Mouse (Mus musculus) midbrain, embryonic 13.5 days (tissue): Measurements from ENCODE around the gene Dyrk1b. TPM values are rescaled to one million over a fixed set of nuclear protein-coding genes. Genes with fewer than 3 reads are reported as not detected.
"Not testable (repeated sequence)": the region's sequence is repeated elsewhere in the genome, so short reads cannot be mapped to it uniquely, and the experiment has no call there.

ENCODE experiments used
- ATAC-seq: fragments of 200-750 bp; cut with Nextera tagmentation; 2 replicates; pipeline ENCODE4 v1.8.0; 2017; ENCODE audit warnings: mild to moderate bottlenecking, moderate TSS enrichment, moderate library complexity
- H3K27ac ChIP-seq: fragments of 300-500 bp; sonication (generic); 2 replicates; pipeline ENCODE4 v1.5.1; 2015; ENCODE audit warnings: inconsistent platforms, mild to moderate bottlenecking, moderate library complexity
- H3K27me3 ChIP-seq: fragments of 300-500 bp; sonication (generic); 2 replicates; pipeline ENCODE4 v1.6.1; 2015; ENCODE audit warnings: mild to moderate bottlenecking, inconsistent platforms
- H3K36me3 ChIP-seq: fragments of 300-500 bp; sonication (generic); 2 replicates; pipeline ENCODE4 v1.6.1; 2015; ENCODE audit warnings: mild to moderate bottlenecking, inconsistent platforms
- H3K4me1 ChIP-seq: fragments of 300-500 bp; sonication (generic); replicated peaks from 2 replicates; pipeline ENCODE4 v1.6.1; 2015; ENCODE audit warnings: inconsistent platforms
- H3K4me2 ChIP-seq: fragments of 300-500 bp; sonication (generic); replicated peaks from 2 replicates; pipeline ENCODE4 v1.6.1; 2015; ENCODE audit warnings: moderate library complexity, mild to moderate bottlenecking, inconsistent platforms
- H3K4me3 ChIP-seq: fragments of 300-500 bp; sonication (generic); replicated peaks from 2 replicates; pipeline ENCODE4 v1.5.1; 2015; ENCODE audit warnings: mild to moderate bottlenecking, inconsistent platforms
- H3K9ac ChIP-seq: fragments of 300-500 bp; sonication (generic); replicated peaks from 2 replicates; pipeline ENCODE4 v1.6.1; 2015; ENCODE audit warnings: mild to moderate bottlenecking, inconsistent platforms
- H3K9me3 ChIP-seq: fragments of 300-500 bp; sonication (generic); 2 replicates; pipeline ENCODE4 v1.6.1; 2016; ENCODE audit warnings: mild to moderate bottlenecking, inconsistent platforms
- WGBS: fragments of 180-500 bp; shearing (Covaris S2); methylation state at CpG from one replicate; pipeline ENCODE4 v1.1.7; 2015; 5-methylcytosine and 5-hydroxymethylcytosine counted together
- polyA plus RNA-seq: library from polyadenylated mRNA; unstranded; fragments of >200 nt; fragmentation: Nextera tagmentation; extraction: Ambion mirVana; gene quantifications from 2 replicates; pipeline ENCODE4 v1.2.1, GENCODE M21; 2015

The Dyrk1b gene
- polyA plus RNA-seq, result 18.5 and 20.8 TPM in 2 replicates

DNA sequence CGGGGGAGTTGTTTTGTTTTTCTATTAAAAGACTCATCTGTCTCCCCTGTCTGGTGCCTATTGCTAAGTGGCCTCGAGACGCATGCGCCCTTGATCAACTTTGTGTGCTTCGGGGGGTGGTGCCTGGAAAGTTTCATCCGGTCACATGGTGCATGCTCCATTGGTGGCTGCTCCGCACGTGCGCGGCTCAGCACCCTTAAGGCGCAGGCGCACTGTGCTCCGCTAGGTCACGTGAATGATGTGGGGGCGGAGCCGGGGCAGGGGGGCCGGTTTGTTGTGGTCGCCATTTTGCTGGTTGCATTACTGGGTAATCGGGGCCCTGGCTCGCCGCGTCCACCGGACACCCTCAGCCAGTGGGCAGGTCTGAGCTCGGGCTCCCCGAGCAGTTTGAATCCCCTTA is at the start of gene Dyrk1b:
Gene Dyrk1b, plus strand, starts transcription at position 242 of the 400 bp plus-strand sequence.
- H3K27me3 ChIP-seq, result no peaks in the 10 kb centered on the region
- peak; percentile 86 for ATAC-seq
- no peaks in the 10 kb centered on the region for H3K9me3 ChIP-seq
- 0% methylated on average over 25 of the region's 25 CpGs for WGBS
- H3K36me3 ChIP-seq, result peaks cover 70% of the 10 kb centered on the region
- peaks cover 14% of the 10 kb centered on the region for H3K4me1 ChIP-seq
- peak within 1 kb of the TSS; percentile 97 for H3K27ac ChIP-seq
- H3K9ac ChIP-seq, result peak within 1 kb of the TSS; percentile 96
- H3K4me3 ChIP-seq, result peak within 1 kb of the TSS; percentile 95
- H3K4me2 ChIP-seq, result peak within 1 kb of the TSS; percentile 86

DNA sequence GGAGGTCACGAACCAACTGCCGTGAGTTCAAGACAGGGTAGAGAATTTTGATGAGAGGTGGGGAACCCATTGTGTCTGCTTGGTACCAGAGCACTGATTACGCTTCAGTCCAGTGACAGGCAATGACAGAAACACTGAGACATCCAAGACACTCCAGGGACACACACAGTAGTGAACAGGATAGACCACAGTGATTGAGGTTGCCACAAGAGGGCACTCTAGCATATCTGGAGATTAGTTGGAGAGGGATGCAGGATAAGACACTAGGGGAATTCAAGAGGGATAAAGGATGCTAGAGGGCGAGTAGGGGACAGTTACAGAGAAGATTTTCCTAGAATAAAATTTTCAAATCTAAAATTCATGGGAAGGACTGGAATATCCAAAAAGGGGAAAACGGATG is 41.7 kb upstream of the Dyrk1b start:
- Histone ChIP-seq H3K27me3 (no peaks in the 10 kb centered on the region), H3K4me1 (no peaks in the 10 kb centered on the region), H3K9ac (no peak overlapping the region), H3K36me3 (no peaks in the 10 kb centered on the region), H3K4me2 (no peak overlapping the region), H3K9me3 (no peaks in the 10 kb centered on the region), H3K27ac (no peak overlapping the region), H3K4me3 (no peak overlapping the region)
- WGBS, result 59% methylated on average over 5 of the region's 5 CpGs
- ATAC-seq, result no peak

DNA sequence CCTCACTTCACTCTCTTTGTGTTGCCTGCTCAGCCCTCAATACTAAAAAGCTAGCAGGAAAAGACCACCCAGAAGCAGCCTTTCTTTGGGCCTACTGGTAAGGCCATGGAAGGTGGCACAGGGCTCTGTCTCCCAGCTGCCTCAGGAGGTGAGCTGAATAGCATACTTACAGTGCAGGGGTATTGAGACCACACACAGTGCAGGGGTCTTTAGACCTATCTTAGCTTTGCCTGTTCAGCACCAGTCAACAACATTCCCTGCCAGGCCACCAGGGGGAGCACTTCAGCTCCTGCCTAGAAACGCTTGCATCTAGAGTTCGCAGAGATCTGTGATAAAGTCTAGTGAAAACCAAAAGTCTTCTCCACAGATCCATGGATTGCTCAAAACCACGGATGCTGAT is 31.0 kb upstream of the Dyrk1b start:
- peaks cover 3% of the 10 kb centered on the region; the same call in 1 of the 2 replicates for H3K27me3 ChIP-seq
- H3K4me2 ChIP-seq, result no peak overlapping the region
- H3K9ac ChIP-seq, result no peak overlapping the region
- H3K4me1 ChIP-seq, result 0 out of 2 replicates have a peak, but pooled peaks cover 4% of the 10 kb centered on the region
- WGBS, result 26% methylated on average over 3 of the region's 3 CpGs
- no peaks in the 10 kb centered on the region for H3K36me3 ChIP-seq
- peak; percentile 87 for ATAC-seq
- H3K9me3 ChIP-seq, result peaks cover 5% of the 10 kb centered on the region; the same call in 1 of the 2 replicates
- H3K4me3 ChIP-seq, result no peak overlapping the region
- H3K27ac ChIP-seq, result no peak overlapping the region

DNA sequence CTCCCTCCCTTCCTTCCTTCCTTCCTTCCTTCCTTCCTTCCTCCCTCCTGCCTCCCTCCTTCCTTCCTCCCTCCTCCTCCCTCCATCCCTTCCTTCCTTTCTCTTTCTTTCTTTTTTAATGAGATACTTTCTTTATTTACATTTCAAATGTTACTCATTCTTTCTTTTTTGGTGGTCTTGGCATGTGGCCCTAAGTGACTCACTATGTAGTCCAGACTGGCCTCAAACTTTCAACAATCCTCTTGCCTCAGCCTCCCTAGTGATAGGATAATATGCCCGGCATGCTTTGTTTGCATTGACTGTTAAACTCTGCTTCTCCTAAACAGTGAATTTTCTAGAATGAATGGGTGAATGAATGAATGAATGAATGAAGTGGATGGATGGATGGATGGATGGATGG is 29.4 kb upstream of the Dyrk1b start:
- Histone ChIP-seq H3K36me3 (no peaks in the 10 kb centered on the region), H3K9ac (no peak overlapping the region), H3K4me1 (0 out of 2 replicates have a peak, but pooled peaks cover 4% of the 10 kb centered on the region), H3K4me3 (no peak overlapping the region), H3K9me3 (no peaks in the 10 kb centered on the region), H3K27ac (no peak overlapping the region), H3K4me2 (no peak overlapping the region), H3K27me3 (peaks cover 3% of the 10 kb centered on the region; the same call in 1 of the 2 replicates)
- WGBS, result 92% methylated on average over 1 of the region's 1 CpGs
- ATAC-seq, result no peak

DNA sequence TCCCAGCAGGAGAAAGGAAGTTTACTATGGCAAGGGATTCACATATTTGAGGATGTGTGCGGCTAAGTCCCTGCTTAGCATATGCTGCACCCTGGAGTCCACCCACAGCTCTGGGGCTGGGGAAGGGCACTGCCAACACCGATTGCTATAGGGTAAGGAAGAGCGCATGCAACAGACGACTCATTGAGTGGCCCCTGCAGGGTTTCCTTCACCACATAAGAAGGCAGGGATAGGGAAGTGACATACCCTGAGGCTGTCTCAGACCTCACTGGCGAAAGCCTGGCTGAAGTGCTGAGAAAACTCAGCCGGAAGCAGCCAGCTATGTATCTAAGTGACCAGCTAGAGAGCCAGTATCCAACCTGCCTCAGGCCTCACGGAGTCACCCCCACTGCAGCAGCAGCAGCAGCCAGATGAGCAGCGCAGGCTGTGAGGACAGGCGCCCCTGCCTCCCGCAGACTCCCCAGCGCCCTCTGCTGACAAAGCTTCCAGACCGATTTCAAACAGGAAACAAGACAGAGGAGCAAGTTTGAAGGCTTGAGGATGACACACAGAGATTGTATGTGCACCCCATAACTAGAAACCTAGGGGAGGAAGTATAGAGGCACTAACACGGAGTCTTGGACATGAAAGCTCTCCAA is 27.6 kb upstream of the Dyrk1b start:
- Histone ChIP-seq H3K9me3 (no peaks in the 10 kb centered on the region), H3K27me3 (peaks cover 3% of the 10 kb centered on the region), H3K36me3 (no peaks in the 10 kb centered on the region), H3K4me3 (no peak overlapping the region), H3K4me1 (0 out of 2 replicates have a peak, but pooled peaks cover 4% of the 10 kb centered on the region), H3K27ac (no peak overlapping the region), H3K4me2 (no peak overlapping the region), H3K9ac (peak overlapping the region; percentile 32)
- peak; percentile 34; the same call in 1 of the 2 replicates for ATAC-seq
- 20% methylated on average over 13 of the region's 13 CpGs for WGBS

DNA sequence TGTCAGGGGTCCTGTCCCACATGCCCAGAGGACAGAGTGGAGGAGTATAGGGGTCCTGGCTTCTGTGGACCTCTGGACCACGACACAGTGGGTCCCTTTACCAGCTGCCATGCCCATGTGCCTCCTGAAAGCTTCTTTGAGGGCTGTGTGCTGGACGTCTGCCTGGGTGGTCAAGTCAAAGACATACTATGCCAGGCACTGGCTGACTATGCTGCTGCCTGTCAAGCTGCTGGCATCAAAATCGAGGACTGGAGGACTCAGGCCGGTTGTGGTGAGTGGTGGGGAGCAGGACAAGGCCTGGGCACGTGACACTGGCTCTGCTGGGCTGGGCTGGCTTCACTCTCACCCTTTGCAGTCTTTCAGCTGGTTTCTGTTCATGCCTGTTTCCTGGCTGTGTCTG is 25.7 kb upstream of the Dyrk1b start:
- not testable (repeated sequence) for H3K9me3 ChIP-seq, H3K4me2 ChIP-seq, H3K27ac ChIP-seq, H3K4me3 ChIP-seq, H3K9ac ChIP-seq, H3K4me1 ChIP-seq, H3K36me3 ChIP-seq, ATAC-seq, H3K27me3 ChIP-seq
- WGBS, result 50% methylated on average over 5 of the region's 5 CpGs

DNA sequence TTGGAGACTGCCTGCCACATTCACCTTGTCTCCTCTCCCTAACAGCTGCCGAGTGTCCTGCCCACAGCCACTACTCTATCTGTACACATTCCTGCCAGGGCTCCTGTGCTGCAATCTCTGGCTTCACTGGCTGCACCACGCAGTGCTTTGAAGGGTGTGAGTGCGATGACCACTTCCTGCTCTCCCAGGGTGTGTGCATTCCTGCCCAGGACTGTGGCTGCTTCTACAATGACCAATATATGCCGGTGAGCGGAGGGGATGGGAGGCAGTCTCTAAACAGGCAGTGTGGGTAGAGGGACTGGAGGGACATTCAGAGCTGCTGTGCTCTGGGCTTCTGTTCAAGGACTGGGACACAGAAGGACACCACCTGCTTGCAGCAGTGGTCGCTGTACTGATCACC is 20.0 kb upstream of the Dyrk1b start:
- Histone ChIP-seq H3K9ac (peak overlapping the region; percentile 36; the same call in 1 of the 2 replicates), H3K27ac (no peak overlapping the region), H3K9me3 (no peaks in the 10 kb centered on the region), H3K4me3 (no peak overlapping the region), H3K4me2 (no peak overlapping the region), H3K36me3 (no peaks in the 10 kb centered on the region), H3K4me1 (no peaks in the 10 kb centered on the region), H3K27me3 (no peaks in the 10 kb centered on the region; the same call in 1 of the 2 replicates)
- no peak for ATAC-seq
- WGBS, result 77% methylated on average over 6 of the region's 6 CpGs

DNA sequence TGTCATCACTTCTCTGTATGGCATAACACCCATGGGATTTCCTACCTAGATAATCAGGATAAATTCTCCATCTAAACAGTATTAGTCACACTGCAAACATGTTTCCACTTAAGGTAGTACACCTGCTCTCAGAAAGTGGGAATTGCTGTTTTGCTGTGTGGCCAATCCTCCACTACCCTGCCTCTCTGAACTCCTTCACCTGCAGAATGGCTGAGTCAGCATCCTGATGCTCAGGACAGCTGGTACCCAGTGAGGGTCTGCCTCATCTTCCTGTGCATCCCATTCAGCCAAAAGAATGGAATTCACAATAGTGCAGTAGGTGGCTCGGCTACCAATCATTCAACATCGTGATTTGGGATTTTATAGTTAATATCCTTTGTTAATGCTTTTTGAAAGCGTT is 19.4 kb upstream of the Dyrk1b start:
- ATAC-seq, result no peak
- H3K36me3 ChIP-seq, result no peaks in the 10 kb centered on the region
- H3K27ac ChIP-seq, result no peak overlapping the region
- 75% methylated on average over 3 of the region's 3 CpGs for WGBS
- no peak overlapping the region for H3K4me2 ChIP-seq
- H3K4me3 ChIP-seq, result no peak overlapping the region
- H3K27me3 ChIP-seq, result no peaks in the 10 kb centered on the region; the same call in 1 of the 2 replicates
- H3K4me1 ChIP-seq, result no peaks in the 10 kb centered on the region
- no peaks in the 10 kb centered on the region for H3K9me3 ChIP-seq
- no peak overlapping the region for H3K9ac ChIP-seq

DNA sequence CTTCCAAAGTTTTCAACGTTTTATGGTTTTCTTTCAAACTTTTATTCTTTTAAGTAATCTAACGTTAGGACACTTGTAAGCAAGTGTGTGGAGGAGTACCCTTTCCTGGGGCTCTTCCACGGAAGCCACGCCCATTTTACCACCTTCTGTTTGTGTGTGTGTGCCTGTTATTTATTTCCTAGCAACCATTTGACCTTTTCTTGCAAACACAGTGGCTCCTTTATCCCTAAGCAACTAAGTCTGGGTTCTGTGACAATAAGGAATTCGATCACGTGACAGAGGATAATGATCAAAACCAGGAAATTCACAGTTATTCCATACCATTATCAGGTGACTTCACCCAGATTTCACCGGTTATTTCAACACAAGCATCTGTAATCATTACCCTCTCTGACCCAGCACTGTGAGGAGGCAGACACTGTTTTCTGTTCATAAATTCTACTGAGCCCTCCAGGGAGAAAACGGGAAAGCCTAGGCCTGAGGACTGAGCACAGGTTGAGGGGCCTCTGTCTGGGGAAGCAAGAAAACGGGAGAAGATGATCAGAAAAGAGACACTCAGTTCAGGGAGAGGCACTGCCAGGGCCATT is 18.0 kb upstream of the Dyrk1b start:
- Histone ChIP-seq H3K4me3 (no peak overlapping the region), H3K9ac (no peak overlapping the region), H3K27me3 (no peaks in the 10 kb centered on the region), H3K27ac (no peak overlapping the region), H3K36me3 (no peaks in the 10 kb centered on the region), H3K4me1 (no peaks in the 10 kb centered on the region), H3K9me3 (no peaks in the 10 kb centered on the region; the same call in 1 of the 2 replicates), H3K4me2 (no peak overlapping the region)
- ATAC-seq, result no peak
- 60% methylated on average over 9 of the region's 9 CpGs for WGBS

DNA sequence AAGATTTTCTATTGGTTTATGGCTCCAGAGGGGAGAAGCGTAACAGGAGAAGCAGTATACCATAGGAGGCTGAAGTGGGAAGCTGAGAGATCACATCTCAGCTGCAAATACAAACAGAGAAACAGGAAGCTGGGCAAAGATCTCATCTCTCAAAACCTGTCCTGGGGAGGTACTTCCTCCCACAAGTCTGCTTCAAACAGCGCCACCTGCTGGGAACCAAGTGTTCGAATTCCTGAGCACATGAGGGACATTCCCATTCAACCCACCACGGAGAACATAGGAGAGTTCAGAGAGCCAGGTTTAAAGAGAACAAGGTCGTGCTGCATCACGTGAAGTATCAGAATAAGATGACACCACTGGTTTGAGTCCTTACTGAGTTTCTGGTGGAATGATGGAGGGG is 13.9 kb upstream of the Dyrk1b start:
- ATAC-seq, result no peak
- H3K27me3 ChIP-seq, result no peaks in the 10 kb centered on the region
- no peak overlapping the region for H3K4me2 ChIP-seq
- WGBS, result 77% methylated on average over 6 of the region's 6 CpGs
- peaks cover 17% of the 10 kb centered on the region for H3K4me1 ChIP-seq
- no peak overlapping the region for H3K9ac ChIP-seq
- H3K4me3 ChIP-seq, result no peak overlapping the region
- H3K9me3 ChIP-seq, result no peaks in the 10 kb centered on the region; the same call in 1 of the 2 replicates
- no peak overlapping the region for H3K27ac ChIP-seq
- H3K36me3 ChIP-seq, result no peaks in the 10 kb centered on the region

DNA sequence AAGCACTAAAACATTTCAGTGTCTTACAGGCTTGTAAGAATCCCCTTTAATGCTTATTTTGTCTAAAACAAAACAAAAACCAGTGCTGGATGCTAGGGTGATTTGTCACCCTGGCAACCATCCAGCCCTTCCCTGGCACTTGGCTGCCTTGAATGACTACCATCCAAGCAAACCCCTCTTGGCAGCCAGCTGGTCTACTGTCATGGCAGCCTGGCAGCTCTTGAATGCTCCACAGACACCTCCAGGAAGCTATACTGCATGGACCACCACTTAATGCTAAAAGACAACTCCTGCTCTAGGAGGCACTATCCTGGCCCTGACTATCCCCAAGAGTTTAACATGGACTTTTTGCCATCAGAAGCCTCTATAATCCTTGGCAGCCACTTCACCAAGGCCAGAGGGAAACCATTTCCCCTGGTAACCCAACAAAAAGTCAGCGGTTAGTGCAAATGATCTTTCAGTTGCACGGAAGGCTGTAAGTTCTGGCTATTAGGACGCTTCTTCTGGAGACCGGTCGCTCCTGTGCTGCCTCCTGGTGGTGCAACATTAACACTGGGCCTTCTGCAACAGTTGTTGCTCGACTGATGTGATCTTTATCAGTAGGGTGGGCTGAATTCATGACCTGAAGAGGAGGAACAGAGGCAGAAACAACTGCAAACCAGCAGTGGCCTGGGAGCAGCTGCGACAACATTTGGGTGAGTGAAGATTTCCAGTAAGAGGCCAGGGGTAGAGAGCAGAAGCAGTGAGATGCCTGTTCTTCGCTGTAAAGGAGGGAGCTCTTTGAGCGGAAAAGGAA is 10.8 kb upstream of the Dyrk1b start:
- H3K27me3 ChIP-seq, result no peaks in the 10 kb centered on the region
- peak overlapping the region; percentile 89 for H3K4me3 ChIP-seq
- H3K9ac ChIP-seq, result peak overlapping the region; percentile 89
- H3K36me3 ChIP-seq, result no peaks in the 10 kb centered on the region
- H3K4me1 ChIP-seq, result peaks cover 33% of the 10 kb centered on the region
- peak overlapping the region; percentile 99 for H3K4me2 ChIP-seq
- no peaks in the 10 kb centered on the region; the same call in 1 of the 2 replicates for H3K9me3 ChIP-seq
- WGBS, result 12% methylated on average over 9 of the region's 9 CpGs
- peak overlapping the region; percentile 76 for H3K27ac ChIP-seq
- ATAC-seq, result peak; percentile 8; the same call in 1 of the 2 replicates
